Mouse (Mus musculus): ENCODE data around the gene Tada2b. TPM values are rescaled to one million over a fixed set of nuclear protein-coding genes. Genes with fewer than 3 reads are reported as not detected.
A peak's percentile ranks its signal among the peaks of the same experiment; 100 is the strongest.

The Tada2b gene
- 2.1 TPM in 2 replicates for polyA plus RNA-seq (2015; fragmentation: Nextera tagmentation; extraction: Ambion mirVana)

- no peaks in the 10 kb centered on the region for H3K36me3 ChIP-seq
- H3K27ac ChIP-seq = 0 out of 2 replicates have a peak within 1 kb of the TSS, but pooled peaks have one; percentile 41
- peak within 1 kb of the TSS; percentile 90 for H3K9ac ChIP-seq
- H3K4me3 ChIP-seq = peak within 1 kb of the TSS; percentile 79
- peaks cover 19% of the 10 kb centered on the region for H3K27me3 ChIP-seq
- peaks cover 30% of the 10 kb centered on the region for H3K4me1 ChIP-seq
- H3K4me2 ChIP-seq = peak within 1 kb of the TSS; percentile 88
- WGBS = under 1% methylated on average over 97 of the region's 97 CpGs
- peak; percentile 96 for ATAC-seq (ENCODE audit: insufficient number of reproducible peaks, insufficient read depth, low FRiP score, low TSS enrichment, low read depth)
- H3K9me3 ChIP-seq = no peaks in the 10 kb centered on the region
Observed at GRCm38 (mm10) chr5:36484171-36484990, at the start of gene Tada2b, which contains the start of gene Ccdc96. Gene Tada2b, minus strand, starts transcription at chr5:36484285. Gene Ccdc96, plus strand, starts transcription at chr5:36484588.

- Histone ChIP-seq H3K27ac (peak overlapping the region; percentile 82), H3K4me2 (peak overlapping the region; percentile 87), H3K9me3 (no peaks in the 10 kb centered on the region), H3K36me3 (peaks cover 8% of the 10 kb centered on the region), H3K9ac (peak overlapping the region; percentile 90), H3K4me1 (peaks cover 17% of the 10 kb centered on the region), H3K4me3 (peak overlapping the region; percentile 87), H3K27me3 (no peaks in the 10 kb centered on the region)
- under 1% methylated on average over 28 of the region's 28 CpGs for WGBS
- peak; percentile 92 for ATAC-seq (ENCODE audit: insufficient number of reproducible peaks, insufficient read depth, low FRiP score, low TSS enrichment, low read depth)
Observed at GRCm38 (mm10) chr5:36530129-36530751, 46.2 kb upstream of the Tada2b start.

- Histone ChIP-seq H3K27me3 (no peaks in the 10 kb centered on the region), H3K9ac (peak overlapping the region; percentile 90), H3K4me3 (peak overlapping the region; percentile 87), H3K27ac (peak overlapping the region; percentile 82), H3K4me2 (peak overlapping the region; percentile 87), H3K4me1 (peaks cover 17% of the 10 kb centered on the region), H3K9me3 (no peaks in the 10 kb centered on the region), H3K36me3 (peaks cover 12% of the 10 kb centered on the region)
- 1% methylated on average over 5 of the region's 5 CpGs for WGBS
- ATAC-seq (ENCODE audit: insufficient number of reproducible peaks, insufficient read depth, low FRiP score, low TSS enrichment, low read depth) = no peak
Observed at GRCm38 (mm10) chr5:36529698-36530097, 45.6 kb upstream of the Tada2b start.

GRCm38 (mm10) chr5:36526921-36527320, 42.8 kb upstream of the Tada2b start:
- Histone ChIP-seq H3K27me3 (no peaks in the 10 kb centered on the region), H3K36me3 (peaks cover 40% of the 10 kb centered on the region), H3K9ac (no peak overlapping the region), H3K9me3 (no peaks in the 10 kb centered on the region), H3K27ac (no peak overlapping the region), H3K4me2 (no peak overlapping the region), H3K4me3 (no peak overlapping the region), H3K4me1 (peaks cover 17% of the 10 kb centered on the region)
- ATAC-seq (ENCODE audit: insufficient number of reproducible peaks, insufficient read depth, low FRiP score, low TSS enrichment, low read depth) = no peak
- WGBS = 87% methylated on average over 2 of the region's 2 CpGs

- Histone ChIP-seq H3K4me2 (no peak overlapping the region), H3K27me3 (no peaks in the 10 kb centered on the region), H3K9ac (no peak overlapping the region), H3K4me3 (no peak overlapping the region), H3K9me3 (no peaks in the 10 kb centered on the region), H3K36me3 (peaks cover 46% of the 10 kb centered on the region), H3K4me1 (peaks cover 17% of the 10 kb centered on the region), H3K27ac (no peak overlapping the region)
- no peak for ATAC-seq (ENCODE audit: insufficient number of reproducible peaks, insufficient read depth, low FRiP score, low TSS enrichment, low read depth)
- 81% methylated on average over 5 of the region's 5 CpGs for WGBS
Observed at GRCm38 (mm10) chr5:36526274-36526673, 42.2 kb upstream of the Tada2b start.

- H3K4me1 ChIP-seq = peaks cover 17% of the 10 kb centered on the region
- ATAC-seq (ENCODE audit: insufficient number of reproducible peaks, insufficient read depth, low FRiP score, low TSS enrichment, low read depth) = no peak
- no peak overlapping the region for H3K27ac ChIP-seq
- no peaks in the 10 kb centered on the region for H3K27me3 ChIP-seq
- H3K9me3 ChIP-seq = no peaks in the 10 kb centered on the region
- no peak overlapping the region for H3K4me3 ChIP-seq
- 79% methylated on average over 2 of the region's 2 CpGs for WGBS
- H3K36me3 ChIP-seq = peaks cover 56% of the 10 kb centered on the region
- no peak overlapping the region for H3K4me2 ChIP-seq
- H3K9ac ChIP-seq = no peak overlapping the region
Observed at GRCm38 (mm10) chr5:36525216-36525615, 41.1 kb upstream of the Tada2b start.

- H3K36me3 ChIP-seq = peaks cover 76% of the 10 kb centered on the region
Observed at GRCm38 (mm10) chr5:36523219-36523703, 39.2 kb upstream of the Tada2b start.

GRCm38 (mm10) chr5:36522782-36523181, 38.7 kb upstream of the Tada2b start:
- ATAC-seq (ENCODE audit: insufficient number of reproducible peaks, insufficient read depth, low FRiP score, low TSS enrichment, low read depth) = no peak
- H3K36me3 ChIP-seq = peaks cover 80% of the 10 kb centered on the region

More at GRCm38 (mm10) chr5:36523219-36523703, 39.2 kb upstream of the Tada2b start:
- no peak for ATAC-seq (ENCODE audit: insufficient number of reproducible peaks, insufficient read depth, low FRiP score, low TSS enrichment, low read depth)
- Histone ChIP-seq H3K9ac (no peak overlapping the region), H3K4me3 (no peak overlapping the region), H3K4me1 (peaks cover 4% of the 10 kb centered on the region; the same call in 1 of the 2 replicates), H3K27ac (no peak overlapping the region), H3K4me2 (no peak overlapping the region), H3K27me3 (no peaks in the 10 kb centered on the region), H3K9me3 (no peaks in the 10 kb centered on the region)
- WGBS = 85% methylated on average over 5 of the region's 5 CpGs

GRCm38 (mm10) chr5:36519751-36520150, 35.7 kb upstream of the Tada2b start:
- ATAC-seq (ENCODE audit: insufficient number of reproducible peaks, insufficient read depth, low FRiP score, low TSS enrichment, low read depth) = no peak
- no peaks in the 10 kb centered on the region for H3K4me1 ChIP-seq
- 89% methylated on average over 3 of the region's 3 CpGs for WGBS

More at GRCm38 (mm10) chr5:36522782-36523181, 38.7 kb upstream of the Tada2b start:
- no peak overlapping the region for H3K4me2 ChIP-seq
- no peak overlapping the region for H3K4me3 ChIP-seq
- H3K27ac ChIP-seq = no peak overlapping the region
- no peaks in the 10 kb centered on the region for H3K27me3 ChIP-seq
- no peaks in the 10 kb centered on the region for H3K9me3 ChIP-seq
- H3K4me1 ChIP-seq = no peaks in the 10 kb centered on the region
- 85% methylated on average over 2 of the region's 2 CpGs for WGBS
- no peak overlapping the region for H3K9ac ChIP-seq

GRCm38 (mm10) chr5:36517596-36517995, 33.5 kb upstream of the Tada2b start:
- peaks cover 92% of the 10 kb centered on the region for H3K36me3 ChIP-seq
- no peak overlapping the region for H3K4me2 ChIP-seq
- no peaks in the 10 kb centered on the region for H3K27me3 ChIP-seq
- H3K27ac ChIP-seq = no peak overlapping the region
- H3K9me3 ChIP-seq = no peaks in the 10 kb centered on the region
- 74% methylated on average over 3 of the region's 3 CpGs for WGBS
- H3K4me3 ChIP-seq = no peak overlapping the region
- no peak for ATAC-seq (ENCODE audit: insufficient number of reproducible peaks, insufficient read depth, low FRiP score, low TSS enrichment, low read depth)
- no peak overlapping the region for H3K9ac ChIP-seq
- no peaks in the 10 kb centered on the region for H3K4me1 ChIP-seq

More at GRCm38 (mm10) chr5:36519751-36520150, 35.7 kb upstream of the Tada2b start:
- H3K4me3 ChIP-seq = no peak overlapping the region
- no peaks in the 10 kb centered on the region for H3K9me3 ChIP-seq
- H3K9ac ChIP-seq = no peak overlapping the region
- no peaks in the 10 kb centered on the region for H3K27me3 ChIP-seq
- no peak overlapping the region for H3K4me2 ChIP-seq
- no peak overlapping the region for H3K27ac ChIP-seq
- H3K36me3 ChIP-seq = peaks cover 98% of the 10 kb centered on the region

- ATAC-seq (ENCODE audit: insufficient number of reproducible peaks, insufficient read depth, low FRiP score, low TSS enrichment, low read depth) = no peak
- Histone ChIP-seq H3K4me3 (no peak overlapping the region), H3K27me3 (no peaks in the 10 kb centered on the region), H3K4me2 (no peak overlapping the region), H3K36me3 (peaks cover 93% of the 10 kb centered on the region), H3K9me3 (no peaks in the 10 kb centered on the region), H3K9ac (0 out of 2 replicates have a peak overlapping the region, but pooled peaks have one; percentile 27), H3K27ac (no peak overlapping the region), H3K4me1 (no peaks in the 10 kb centered on the region)
- 74% methylated on average over 5 of the region's 5 CpGs for WGBS
Observed at GRCm38 (mm10) chr5:36515558-36515957, 31.5 kb upstream of the Tada2b start.
